Mouse (Mus musculus) erythroblast, embryonic 14.5 days (primary cell): ENCODE measurements around the gene Mmp24.

Experiments used
- GATA1 ChIP-seq: IDR thresholded peaks from 2 replicates; pipeline ENCODE4 v1.6.1; 2012; ENCODE audit warnings: low read length, inconsistent platforms, mixed read lengths
- TAL1 ChIP-seq: IDR thresholded peaks from 3 replicates; pipeline ENCODE4 v1.6.1; 2012; ENCODE audit warnings: low read length, inconsistent platforms, mixed read lengths

DNA sequence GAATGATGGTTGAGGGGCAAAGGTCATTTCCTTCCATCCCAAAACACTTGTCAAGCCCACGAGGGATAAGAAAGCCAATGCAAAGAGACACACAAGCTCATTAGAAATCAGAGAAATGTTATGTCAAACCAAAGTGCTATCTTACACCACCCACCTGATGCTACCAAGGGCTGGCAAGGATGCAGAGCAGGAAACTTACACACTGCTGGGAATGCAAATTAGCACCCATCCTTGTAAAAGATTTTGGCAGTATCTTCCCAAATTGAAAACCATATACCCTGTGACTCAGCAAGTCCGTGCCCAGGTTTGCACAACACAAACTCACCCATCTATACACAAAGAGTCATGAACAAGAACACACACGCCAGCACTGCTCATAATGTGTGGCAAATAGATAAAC, 29.7 kb upstream of the Mmp24 start:
- TF ChIP-seq TAL1, result no peak
- no peak for TF ChIP-seq GATA1
